Comparison of ENCODE assay signal across 8 mouse cellular contexts in genomic region chr10:79932736-79933135, GRCm38 (mm10). TPM values are rescaled to one million over a fixed set of nuclear protein-coding genes. Genes with fewer than 3 reads are reported as not detected.
DNase-seq lines count a peak whose midpoint lies in the region; ATAC-seq and TF ChIP-seq lines count a peak whose summit lies in the region.

No protein-coding gene starts in this region.

- peaks cover 62% of the 10 kb centered on the region for H3K4me1 ChIP-seq in lung, postnatal 0 days (ENCODE audit: insufficient read depth, low read depth, low read length)
- H3K4me1 ChIP-seq in stomach, embryonic 15.5 days, result peaks cover 63% of the 10 kb centered on the region

- TF ChIP-seq EP300 in lung, postnatal 0 days (IDR thresholded peaks at IDR 0.05), result 0 out of 2 replicates have a peak, but pooled peaks have one; percentile 29

- H3K27ac ChIP-seq in left cerebral cortex, adult 2 months, result peak overlapping the region; percentile 60; the same call in 1 of the 2 replicates
- peak overlapping the region; percentile 51 for H3K27ac ChIP-seq in lung, postnatal 0 days (ENCODE audit: low read length)
- H3K27ac ChIP-seq in stomach, embryonic 15.5 days, result peak overlapping the region; percentile 62; the same call in 1 of the 2 replicates

- H3K4me2 ChIP-seq in lung, postnatal 0 days (replicated peaks; ENCODE audit: low read depth, low read length), result no peak overlapping the region
- peak overlapping the region; percentile 2; the same call in 1 of the 2 replicates for H3K4me2 ChIP-seq in stomach, embryonic 15.5 days

- H3K27me3 ChIP-seq in lung, postnatal 0 days (replicated peaks; ENCODE audit: insufficient read depth, low read length), result no peaks in the 10 kb centered on the region
- no peaks in the 10 kb centered on the region for H3K27me3 ChIP-seq in stomach, embryonic 15.5 days (replicated peaks)

- no peak overlapping the region for H3K4me3 ChIP-seq in left cerebral cortex, adult 2 months
- H3K4me3 ChIP-seq in lung, postnatal 0 days (ENCODE audit: low read depth, low read length), result no peak overlapping the region
- no peak overlapping the region for H3K4me3 ChIP-seq in stomach, embryonic 15.5 days (replicated peaks)

- DNase-seq in left cerebral cortex, adult 2 months (ENCODE audit: extremely low spot score in 1 of 2, low spot score in 2 of 2), result no peak
- no peak for DNase-seq in left cerebral cortex, adult 18-20 months (ENCODE audit: low spot score in 2 of 2)
- peak; percentile 75 for DNase-seq in cerebellum, adult 9-10 months
- peak; percentile 65 for DNase-seq in heart, adult 8-10 months (ENCODE audit: low spot score)
- DNase-seq in kidney, adult 18-20 months, result peak; percentile 50
- peak; percentile 91 for DNase-seq in lung, postnatal 0 days (ENCODE audit: low spot score)

- peak; percentile 6 for ATAC-seq in lung, postnatal 0 days
- no peak for ATAC-seq in stomach, embryonic 15.5 days (ENCODE audit: insufficient read depth, low FRiP score, low read depth)
- no peak for ATAC-seq in erythroblast, adult 5-6 weeks (replicated peaks; ENCODE audit: low FRiP score, poor library complexity, severe bottlenecking)

- H3K9ac ChIP-seq in lung, postnatal 0 days (replicated peaks; ENCODE audit: low read depth), result no peak overlapping the region
- H3K9ac ChIP-seq in stomach, embryonic 15.5 days, result no peak overlapping the region

- H3K9me3 ChIP-seq in lung, postnatal 0 days (ENCODE audit: low read length), result no peaks in the 10 kb centered on the region
- H3K9me3 ChIP-seq in stomach, embryonic 15.5 days, result no peaks in the 10 kb centered on the region

- WGBS in lung, postnatal 0 days, result 26% methylated on average over 8 of the region's 8 CpGs
- 24% methylated on average over 8 of the region's 8 CpGs for WGBS in stomach, embryonic 15.5 days

- peak; percentile 1; the same call in 1 of the 2 replicates for TF ChIP-seq CTCF in left cerebral cortex, adult 2 months (IDR thresholded peaks at IDR 0.05)
- TF ChIP-seq CTCF in lung, postnatal 0 days (IDR thresholded peaks at IDR 0.05), result peak; percentile 40

- intact Hi-C loops in left cerebral cortex, adult 2 months (cut with DNase I), result no loop called here

- peaks cover 12% of the 10 kb centered on the region; the same call in 1 of the 2 replicates for H3K36me3 ChIP-seq in lung, postnatal 0 days (ENCODE audit: insufficient read depth, low read length)
- H3K36me3 ChIP-seq in stomach, embryonic 15.5 days, result peaks cover 8% of the 10 kb centered on the region; the same call in 1 of the 2 replicates

RNA-seq across cellular contexts. Expression of gene Arid3a, which starts 5.9 kb away (rescaled TPM):
- total RNA-seq in left cerebral cortex, adult 2 months (2021), result 1 to 10 TPM; 5.7 to 10.0 TPM
- total RNA-seq in left cerebral cortex, adult 18-20 months (2021), result 1 to 10 TPM; 5.6 to 7.2 TPM
- total RNA-seq in heart, adult 8-10 months (2022), result 1 to 10 TPM; 1.2 to 1.7 (median 1.3) TPM
- 4.8 and 7.1 TPM in 2 replicates for polyA plus RNA-seq in lung, postnatal 0 days (2015; fragmentation: Nextera tagmentation; extraction: Ambion mirVana)
- 9.8 and 10.0 TPM in 2 replicates for polyA plus RNA-seq in stomach, embryonic 15.5 days (2015; fragmentation: Nextera tagmentation; extraction: Ambion mirVana)
- total RNA-seq in erythroblast, adult 5-6 weeks (2015; ENCODE audit: low replicate concordance), result 6.3 and 8.8 TPM in 2 replicates
- 10.5 and 14.7 TPM in 2 replicates for total RNA-seq in erythroblast, adult 5-6 weeks (2017; ENCODE audit: low replicate concordance)

RNA-seq across cellular contexts. Expression of gene R3hdm4, which starts 11.7 kb away (rescaled TPM):
- total RNA-seq in left cerebral cortex, adult 2 months (2021), result 100 to 1,000 TPM; 318 to 346 TPM
- total RNA-seq in left cerebral cortex, adult 18-20 months (2021), result 100 to 1,000 TPM; 307 to 318 TPM
- 10 to 100 TPM; 75.2 to 85.9 (median 81.0) TPM for total RNA-seq in heart, adult 8-10 months (2022)
- polyA plus RNA-seq in lung, postnatal 0 days (2015; fragmentation: Nextera tagmentation; extraction: Ambion mirVana), result 123 and 129 TPM in 2 replicates
- polyA plus RNA-seq in stomach, embryonic 15.5 days (2015; fragmentation: Nextera tagmentation; extraction: Ambion mirVana), result 137 and 140 TPM in 2 replicates
- 42.8 and 46.1 TPM in 2 replicates for total RNA-seq in erythroblast, adult 5-6 weeks (2015; ENCODE audit: low replicate concordance)
- 25.0 and 28.3 TPM in 2 replicates for total RNA-seq in erythroblast, adult 5-6 weeks (2017; ENCODE audit: low replicate concordance)

RNA-seq across cellular contexts. Expression of gene Kiss1r, which starts 16.0 kb away (rescaled TPM):
- 1 to 10 TPM; 6.6 to 9.1 TPM for total RNA-seq in left cerebral cortex, adult 2 months (2021)
- total RNA-seq in left cerebral cortex, adult 18-20 months (2021), result 10 to 100 TPM in 1 of 2 experiments, 1 to 10 TPM in 1; 5.3 to 10.3 TPM
- total RNA-seq in heart, adult 8-10 months (2022), result under 1 TPM; 0.28 to 0.62 (median 0.32) TPM
- 1.6 and 1.7 TPM in 2 replicates for polyA plus RNA-seq in lung, postnatal 0 days (2015; fragmentation: Nextera tagmentation; extraction: Ambion mirVana)
- polyA plus RNA-seq in stomach, embryonic 15.5 days (2015; fragmentation: Nextera tagmentation; extraction: Ambion mirVana), result 0.83 and 0.94 TPM in 2 replicates
- not detected in 2 replicates for total RNA-seq in erythroblast, adult 5-6 weeks (2015; ENCODE audit: low replicate concordance)
- 0.14 TPM in 1 of 2 replicates, not detected in the other for total RNA-seq in erythroblast, adult 5-6 weeks (2017; ENCODE audit: low replicate concordance)

RNA-seq across cellular contexts. Expression of gene Gm26602, which starts 22.1 kb away (rescaled TPM):
- total RNA-seq in left cerebral cortex, adult 2 months (2021), result not detected
- total RNA-seq in left cerebral cortex, adult 18-20 months (2021), result not detected
- total RNA-seq in heart, adult 8-10 months (2022), result not detected
- not detected in 2 replicates for polyA plus RNA-seq in lung, postnatal 0 days (2015; fragmentation: Nextera tagmentation; extraction: Ambion mirVana)
- polyA plus RNA-seq in stomach, embryonic 15.5 days (2015; fragmentation: Nextera tagmentation; extraction: Ambion mirVana), result 4.4 and 13.3 TPM in 2 replicates
- total RNA-seq in erythroblast, adult 5-6 weeks (2015; ENCODE audit: low replicate concordance), result not detected in 2 replicates
- not detected in 2 replicates for total RNA-seq in erythroblast, adult 5-6 weeks (2017; ENCODE audit: low replicate concordance)

RNA-seq across cellular contexts. Expression of gene Med16, which starts 24.0 kb away (rescaled TPM):
- 10 to 100 TPM; 55.3 to 55.5 TPM for total RNA-seq in left cerebral cortex, adult 2 months (2021)
- 10 to 100 TPM; 48.6 to 63.7 TPM for total RNA-seq in left cerebral cortex, adult 18-20 months (2021)
- 10 to 100 TPM; 48.5 to 65.2 (median 53.3) TPM for total RNA-seq in heart, adult 8-10 months (2022)
- polyA plus RNA-seq in lung, postnatal 0 days (2015; fragmentation: Nextera tagmentation; extraction: Ambion mirVana), result 32.0 and 32.8 TPM in 2 replicates
- polyA plus RNA-seq in stomach, embryonic 15.5 days (2015; fragmentation: Nextera tagmentation; extraction: Ambion mirVana), result 43.6 and 47.8 TPM in 2 replicates
- 5.9 and 11.3 TPM in 2 replicates for total RNA-seq in erythroblast, adult 5-6 weeks (2015; ENCODE audit: low replicate concordance)
- total RNA-seq in erythroblast, adult 5-6 weeks (2017; ENCODE audit: low replicate concordance), result 4.7 and 9.1 TPM in 2 replicates

Comparison
In these comparisons a context has a peak if more than half of its experiments do, and no peak if none do; other contexts are left out.
1. DNase-seq: peak in cerebellum, adult 9-10 months (single experiment), heart, adult 8-10 months (single experiment), kidney, adult 18-20 months (single experiment) and lung, postnatal 0 days (single experiment); none in left cerebral cortex, adult 2 months (0 of 2) and left cerebral cortex, adult 18-20 months (0 of 2).
2. Peak in every context shown above with its lines, with median percentiles within 50 percentile points of each other: H3K27ac ChIP-seq.